Mouse (Mus musculus) intestine, embryonic 14.5 days (tissue): Measurements from ENCODE around the gene Fasn. TPM values are rescaled to one million over a fixed set of nuclear protein-coding genes. Genes with fewer than 3 reads are reported as not detected.
"Not testable (repeated sequence)": the region's sequence is repeated elsewhere in the genome, so short reads cannot be mapped to it uniquely, and the experiment has no call there.

Experiments used
- ATAC-seq: fragments of 200-750 bp; cut with Nextera tagmentation; replicated peaks from 2 replicates; pipeline ENCODE4 v1.8.0; 2017; ENCODE audit warnings: low read depth, moderate number of reproducible peaks, moderate TSS enrichment, moderate library complexity; ENCODE audit not compliant: low FRiP score, low TSS enrichment
- DNase-seq: peaks from one replicate; pipeline ENCODE4 v3.0.0-alpha.2; 2018; ENCODE audit warnings: low spot score
- H3K27ac ChIP-seq: fragments of 300-500 bp; sonication (generic); 2 replicates; pipeline ENCODE4 v1.5.1; 2014; ENCODE audit warnings: low read depth, mild to moderate bottlenecking, control low read depth
- H3K27me3 ChIP-seq: fragments of 300-500 bp; sonication (generic); replicated peaks from 2 replicates; pipeline ENCODE4 v1.6.1; 2014; ENCODE audit warnings: low read length, control low read depth; ENCODE audit not compliant: control insufficient read depth, insufficient read depth
- H3K36me3 ChIP-seq: fragments of 300-500 bp; sonication (generic); 2 replicates; pipeline ENCODE4 v1.6.1; 2014; ENCODE audit warnings: low read length, control low read depth; ENCODE audit not compliant: control insufficient read depth, insufficient read depth
- H3K4me1 ChIP-seq: fragments of 300-500 bp; sonication (generic); replicated peaks from 2 replicates; pipeline ENCODE4 v1.6.1; 2014; ENCODE audit warnings: low read length, control low read depth, mixed read lengths; ENCODE audit not compliant: control insufficient read depth, insufficient read depth
- H3K4me2 ChIP-seq: fragments of 300-500 bp; sonication (generic); 2 replicates; pipeline ENCODE4 v1.6.1; 2014; ENCODE audit warnings: low read length
- H3K4me3 ChIP-seq: fragments of 300-500 bp; sonication (generic); 2 replicates; pipeline ENCODE4 v1.5.1; 2014; ENCODE audit warnings: low read depth, low read length, control low read depth, mixed read lengths
- H3K9ac ChIP-seq: fragments of 300-500 bp; sonication (generic); 2 replicates; pipeline ENCODE4 v1.6.1; 2014; ENCODE audit warnings: mild to moderate bottlenecking, low read length
- H3K9me3 ChIP-seq: fragments of 300-500 bp; sonication (generic); 2 replicates; pipeline ENCODE4 v1.6.1; 2016; ENCODE audit warnings: low read length, control low read depth; ENCODE audit not compliant: control insufficient read depth
- WGBS: fragments of 180-500 bp; shearing (Covaris S2); extraction: QIAGEN DNeasy Blood & Tissue Kit; methylation state at CpG from one replicate; pipeline ENCODE4 v1.1.7; 2014; 5-methylcytosine and 5-hydroxymethylcytosine counted together
- polyA plus RNA-seq: library from polyadenylated mRNA; unstranded; fragments of >200 nt; fragmentation: Nextera tagmentation; extraction: Ambion mirVana; gene quantifications from 2 replicates; pipeline ENCODE4 v1.2.1, GENCODE M21; 2014

Gene Fasn
- polyA plus RNA-seq, 1 experiment from 2014 or later: 115 TPM

GRCm38 (mm10) chr11:120781361-120781760 lies 43.0 kb downstream of the Fasn start:
- 97% methylated on average over 6 of the region's 6 CpGs for WGBS
- H3K4me3 ChIP-seq, ATAC-seq, H3K27ac ChIP-seq, DNase-seq, H3K4me2 ChIP-seq, H3K27me3 ChIP-seq, H3K9me3 ChIP-seq, H3K9ac ChIP-seq, H3K4me1 ChIP-seq: not testable (repeated sequence)
- H3K36me3 ChIP-seq: peaks cover 23% of the 10 kb centered on the region

DNA sequence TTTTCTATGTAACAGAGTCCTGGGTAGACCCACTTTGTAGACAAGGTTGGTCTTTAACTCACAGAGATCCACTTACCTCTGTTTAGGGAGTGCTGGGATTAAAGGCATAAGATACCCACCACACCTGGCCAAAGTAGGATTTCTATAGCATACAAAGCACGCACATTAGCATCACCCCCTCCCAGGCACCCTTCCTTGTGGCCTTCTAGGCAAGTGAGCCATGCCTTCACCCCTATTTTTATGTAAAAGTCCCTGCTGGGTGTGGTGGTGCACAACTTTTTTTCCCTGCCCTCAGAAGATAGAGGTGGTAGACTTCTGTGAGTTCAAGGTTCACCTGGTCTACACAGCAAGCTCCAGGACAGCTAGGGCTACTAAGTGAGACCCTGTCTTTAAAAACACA lies 44.5 kb downstream of the Fasn start:
- Histone ChIP-seq H3K9ac (no peak overlapping the region), H3K4me2 (no peak overlapping the region), H3K9me3 (no peaks in the 10 kb centered on the region), H3K27me3 (no peaks in the 10 kb centered on the region), H3K4me3 (no peak overlapping the region), H3K36me3 (peaks cover 15% of the 10 kb centered on the region), H3K27ac (no peak overlapping the region), H3K4me1 (peaks cover under 1% of the 10 kb centered on the region)
- ATAC-seq: no peak
- no peak for DNase-seq
- 86% methylated on average over 1 of the region's 1 CpGs for WGBS

- Histone ChIP-seq H3K27ac (no peak overlapping the region), H3K4me3 (no peak overlapping the region), H3K27me3 (no peaks in the 10 kb centered on the region), H3K4me1 (no peaks in the 10 kb centered on the region), H3K9me3 (no peaks in the 10 kb centered on the region), H3K36me3 (peaks cover 15% of the 10 kb centered on the region), H3K4me2 (no peak overlapping the region), H3K9ac (no peak overlapping the region)
- ATAC-seq: no peak
- WGBS: 34% methylated on average over 6 of the region's 6 CpGs
- no peak for DNase-seq
Observed at GRCm38 (mm10) chr11:120777123-120777522, 47.2 kb downstream of the Fasn start.

DNA sequence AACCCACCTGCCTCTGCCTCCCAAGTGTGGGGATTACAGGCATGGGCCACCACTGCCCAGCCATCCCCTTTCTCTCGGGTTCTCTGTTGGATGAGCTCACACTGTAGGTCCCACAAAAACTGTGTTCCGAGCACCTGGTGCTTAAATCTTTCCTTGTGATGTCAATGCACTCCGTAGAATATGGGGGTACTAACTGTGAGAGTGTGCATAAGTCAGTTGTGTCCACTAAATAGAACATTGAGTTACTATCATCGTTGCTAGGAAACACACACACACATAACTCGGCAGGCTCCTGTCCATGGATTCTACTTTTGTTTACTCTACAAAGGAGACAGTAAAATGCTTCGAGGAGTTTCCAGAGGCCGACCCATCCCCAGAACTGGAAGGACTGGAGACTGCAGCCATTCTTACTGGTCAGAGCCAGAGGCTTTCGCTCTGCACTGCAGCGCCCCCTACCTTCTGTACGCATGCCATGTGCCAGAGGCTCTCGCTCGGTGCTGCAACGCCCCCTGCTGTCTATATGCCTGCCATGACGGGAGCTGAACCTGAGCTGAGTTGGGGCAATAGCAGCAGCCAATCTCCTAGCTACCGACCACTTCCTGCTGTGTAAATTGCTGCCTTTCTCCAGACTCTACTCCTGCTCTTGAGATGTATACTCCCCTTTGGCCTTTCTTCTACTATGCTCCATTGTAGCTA lies 48.4 kb downstream of the Fasn start:
- H3K9me3 ChIP-seq: no peaks in the 10 kb centered on the region
- H3K27me3 ChIP-seq: no peaks in the 10 kb centered on the region
- DNase-seq (peak; percentile 99), ATAC-seq (peak; percentile 83)
- 0 out of 2 replicates have a peak, but pooled peaks cover 9% of the 10 kb centered on the region for H3K36me3 ChIP-seq
- H3K4me1 ChIP-seq: no peaks in the 10 kb centered on the region
- no peak overlapping the region for H3K27ac ChIP-seq
- WGBS: 23% methylated on average over 15 of the region's 15 CpGs
- H3K9ac ChIP-seq: no peak overlapping the region
- H3K4me3 ChIP-seq: no peak overlapping the region
- 0 out of 2 replicates have a peak overlapping the region, but pooled peaks have one; percentile 23 for H3K4me2 ChIP-seq

DNA sequence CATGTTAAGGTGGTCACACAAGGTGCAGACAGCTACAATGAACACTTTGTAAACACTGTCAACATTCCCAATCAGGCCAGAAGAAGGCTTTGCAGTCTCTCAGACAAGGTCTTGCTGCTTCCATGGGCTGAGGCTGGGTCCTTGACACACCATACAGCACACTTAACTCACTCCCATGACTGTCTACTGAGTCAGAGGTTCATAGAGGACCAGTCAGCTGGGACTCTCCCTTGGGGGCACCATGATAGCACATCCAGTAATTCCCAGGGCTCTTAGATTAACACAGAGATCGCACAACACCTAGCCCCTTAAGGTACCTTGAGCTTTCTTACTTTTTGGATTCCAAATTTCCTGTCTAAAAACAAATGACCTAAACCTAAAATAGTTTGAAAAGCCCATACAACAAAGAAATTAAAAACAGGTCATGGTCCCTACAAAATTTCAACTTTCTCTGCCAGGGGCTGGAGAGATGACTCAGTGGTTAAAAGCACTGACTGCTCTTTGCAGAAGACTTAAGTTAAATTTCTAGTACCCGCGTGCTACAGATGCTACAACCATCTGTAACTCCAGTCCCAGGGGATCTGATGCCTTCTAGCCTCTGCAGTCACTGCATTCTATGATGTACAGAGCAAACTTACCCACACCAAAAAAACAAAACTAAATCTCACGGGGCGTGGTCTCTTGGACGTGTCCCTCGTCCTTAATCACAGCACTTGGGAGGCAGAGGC lies 50.7 kb downstream of the Fasn start:
- no peaks in the 10 kb centered on the region for H3K27me3 ChIP-seq
- no peak overlapping the region for H3K4me2 ChIP-seq
- ATAC-seq (no peak), DNase-seq (no peak)
- no peaks in the 10 kb centered on the region for H3K36me3 ChIP-seq
- no peak overlapping the region for H3K9ac ChIP-seq
- H3K4me1 ChIP-seq: no peaks in the 10 kb centered on the region
- 88% methylated on average over 7 of the region's 7 CpGs for WGBS
- H3K4me3 ChIP-seq: no peak overlapping the region
- H3K27ac ChIP-seq: no peak overlapping the region
- H3K9me3 ChIP-seq: no peaks in the 10 kb centered on the region

DNA sequence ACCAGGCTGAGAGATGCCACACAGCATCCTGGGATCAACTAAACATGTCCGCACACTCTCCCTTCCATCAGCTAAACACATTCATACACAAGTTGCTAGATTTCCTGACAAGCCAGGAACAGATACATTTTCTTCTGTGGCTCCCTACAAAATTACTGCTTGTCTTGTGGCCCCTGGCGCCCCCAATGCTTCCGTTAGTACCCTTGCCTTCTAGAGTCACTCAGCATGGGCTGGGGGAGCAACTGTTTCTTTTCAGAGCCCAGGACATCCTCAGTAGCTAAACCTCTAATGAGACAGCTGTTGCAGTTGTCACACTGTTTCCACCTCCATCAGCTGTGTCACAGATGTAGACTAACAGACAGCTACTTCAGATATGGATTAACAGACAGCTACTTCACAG lies 51.6 kb downstream of the Fasn start:
- H3K9me3 ChIP-seq: no peaks in the 10 kb centered on the region
- no peak for ATAC-seq
- no peak for DNase-seq
- no peaks in the 10 kb centered on the region for H3K4me1 ChIP-seq
- no peaks in the 10 kb centered on the region for H3K36me3 ChIP-seq
- H3K4me2 ChIP-seq: no peak overlapping the region
- H3K27me3 ChIP-seq: no peaks in the 10 kb centered on the region
- H3K27ac ChIP-seq: no peak overlapping the region
- WGBS: 79% methylated on average over 3 of the region's 3 CpGs
- H3K9ac ChIP-seq: no peak overlapping the region
- no peak overlapping the region for H3K4me3 ChIP-seq

GRCm38 (mm10) chr11:120768206-120768605 lies 56.1 kb downstream of the Fasn start:
- Histone ChIP-seq H3K4me3 (no peak overlapping the region), H3K9ac (no peak overlapping the region), H3K9me3 (no peaks in the 10 kb centered on the region), H3K4me1 (no peaks in the 10 kb centered on the region), H3K27ac (no peak overlapping the region), H3K4me2 (no peak overlapping the region), H3K27me3 (no peaks in the 10 kb centered on the region), H3K36me3 (no peaks in the 10 kb centered on the region)
- 57% methylated on average over 1 of the region's 1 CpGs for WGBS
- DNase-seq (no peak), ATAC-seq (peak; percentile 47; the same call in 1 of the 2 replicates)

GRCm38 (mm10) chr11:120767023-120767422 lies 57.3 kb downstream of the Fasn start:
- not testable (repeated sequence) for H3K4me2 ChIP-seq, DNase-seq, H3K27ac ChIP-seq, H3K9ac ChIP-seq, H3K27me3 ChIP-seq, H3K36me3 ChIP-seq, ATAC-seq, H3K4me1 ChIP-seq, H3K4me3 ChIP-seq, H3K9me3 ChIP-seq
- WGBS: 61% methylated on average over 3 of the region's 7 CpGs
